Mouse (Mus musculus): ENCODE data around the gene C330007P06Rik.
A peak's percentile ranks its signal among the peaks of the same experiment; 100 is the strongest.
"Not testable (repeated sequence)": the region's sequence is repeated elsewhere in the genome, so short reads cannot be mapped to it uniquely, and the experiment has no call there.

Gene C330007P06Rik

GRCm38 (mm10) chrX:36873765-36874164 is at the start of gene C330007P06Rik, which contains the start of gene Ube2a:
Gene C330007P06Rik (minus strand): TSS chrX:36874111.
Gene Ube2a (plus strand): TSS chrX:36873900.
- DNase-seq = no peak

- no peak for DNase-seq
These were observed 47.4 kb upstream of the C330007P06Rik start for GRCm38 (mm10) chrX:36921346-36921745.

- DNase-seq = no peak
These were observed 43.8 kb upstream of the C330007P06Rik start for GRCm38 (mm10) chrX:36917749-36918148.

- DNase-seq = peak; percentile 43 to 48
These were observed 37.4 kb upstream of the C330007P06Rik start for GRCm38 (mm10) chrX:36911343-36911742.

GRCm38 (mm10) chrX:36906539-36906938 is 32.6 kb upstream of the C330007P06Rik start:
- no peak for DNase-seq

- peak; percentile 92 to 94 for DNase-seq
These were observed 29.3 kb upstream of the C330007P06Rik start for GRCm38 (mm10) chrX:36903115-36903768.

GRCm38 (mm10) chrX:36902321-36903114 is 28.6 kb upstream of the C330007P06Rik start, which contains the start of gene Nkrf:
Gene Nkrf (minus strand): TSS chrX:36902899.
- DNase-seq = peak; percentile 41 to 50

GRCm38 (mm10) chrX:36901655-36902054 is 27.7 kb upstream of the C330007P06Rik start:
- DNase-seq = no peak

- DNase-seq = not testable (repeated sequence)
These were observed 25.0 kb upstream of the C330007P06Rik start for GRCm38 (mm10) chrX:36898931-36899330.

- no peak for DNase-seq
These were observed 10.8 kb upstream of the C330007P06Rik start for GRCm38 (mm10) chrX:36884719-36885118.

GRCm38 (mm10) chrX:36874704-36875128 is 805 bp upstream of the C330007P06Rik start:
- DNase-seq = peak in 1 of 2 experiments; percentile 17

GRCm38 (mm10) chrX:36874178-36874696 is 326 bp upstream of the C330007P06Rik start:
- DNase-seq = peak; percentile 84 to 92

GRCm38 (mm10) chrX:36870372-36870771 is 3.5 kb downstream of the C330007P06Rik start:
- no peak for DNase-seq

GRCm38 (mm10) chrX:36864609-36865328 is 9.1 kb downstream of the C330007P06Rik start:
- DNase-seq = no peak

GRCm38 (mm10) chrX:36863766-36864608 is 9.9 kb downstream of the C330007P06Rik start:
- DNase-seq = peak; percentile 82 to 85

GRCm38 (mm10) chrX:36852631-36853030 is 21.3 kb downstream of the C330007P06Rik start:
- DNase-seq = no peak

- DNase-seq = no peak
These were observed 26.8 kb downstream of the C330007P06Rik start for GRCm38 (mm10) chrX:36847152-36847551.

GRCm38 (mm10) chrX:36843346-36843990 is 30.4 kb downstream of the C330007P06Rik start:
- DNase-seq = no peak

GRCm38 (mm10) chrX:36841698-36842097 is 32.2 kb downstream of the C330007P06Rik start:
- DNase-seq = no peak

- peak in 1 of 2 experiments; percentile 11 for DNase-seq
These were observed 34.5 kb downstream of the C330007P06Rik start for GRCm38 (mm10) chrX:36839391-36839790.

GRCm38 (mm10) chrX:36837069-36837676 is 36.7 kb downstream of the C330007P06Rik start:
- no peak for DNase-seq

All from cerebellum, postnatal 36 days (tissue).